Mouse (Mus musculus) heart, embryonic 13.5 days (tissue): ENCODE measurements around the gene Itga2b. TPM values are rescaled to one million over a fixed set of nuclear protein-coding genes. Genes with fewer than 3 reads are reported as not detected.

Experiments
- microRNA-seq: library from miRNA; unstranded; fragments of <30 nt; microRNA quantifications from one replicate; pipeline ENCODE4, GENCODE M21; 2016
- polyA plus RNA-seq: library from polyadenylated mRNA; unstranded; fragments of >200 nt; fragmentation: Nextera tagmentation; extraction: Ambion mirVana; gene quantifications from 2 replicates; pipeline ENCODE4 v1.2.1, GENCODE M21; 2015

The Itga2b gene
- polyA plus RNA-seq, 1 experiment from 2014 or later: 10.5 TPM

Small RNA genes lying within 50 kb of the gene (microRNA-seq; reads per million reads assigned to microRNA genes)
- not detected for gene Mir6930

Other genes with a start within 250 kb of the Itga2b start
- 82.9 and 89.4 TPM in 2 replicates for gene Hdac5, start 240.0 kb downstream of the Itga2b start, polyA plus RNA-seq
- gene BC030867, start 221.2 kb downstream of the Itga2b start, polyA plus RNA-seq: 12.3 and 13.5 TPM in 2 replicates
- 0.09 TPM in 1 of 2 replicates, not detected in the other for gene Asb16, start 201.4 kb downstream of the Itga2b start, polyA plus RNA-seq
- gene Tmub2, start 185.2 kb downstream of the Itga2b start, polyA plus RNA-seq: 36.8 and 41.2 TPM in 2 replicates
- gene Atxn7l3, start 173.5 kb downstream of the Itga2b start, polyA plus RNA-seq: 8.5 and 9.2 TPM in 2 replicates
- 51.1 and 53.1 TPM in 2 replicates for gene Ubtf, start 150.4 kb downstream of the Itga2b start, polyA plus RNA-seq
- 47.2 and 59.5 TPM in 2 replicates for gene Slc4a1, start 103.9 kb downstream of the Itga2b start, polyA plus RNA-seq
- gene Rundc3a, start 76.7 kb downstream of the Itga2b start, polyA plus RNA-seq: 1.1 and 1.7 TPM in 2 replicates
- 287 and 294 TPM in 2 replicates for gene Slc25a39, start 62.2 kb downstream of the Itga2b start, polyA plus RNA-seq
- 220 and 224 TPM in 2 replicates for gene Grn, start 39.8 kb downstream of the Itga2b start, polyA plus RNA-seq
- gene Fam171a2, start 22.4 kb downstream of the Itga2b start, polyA plus RNA-seq: 2.8 and 2.9 TPM in 2 replicates
- 36.1 and 39.0 TPM in 2 replicates for gene Gpatch8, start 86.3 kb upstream of the Itga2b start, polyA plus RNA-seq
- 10.5 and 13.8 TPM in 2 replicates for gene Gm11627, start 109.3 kb upstream of the Itga2b start, polyA plus RNA-seq
- 19.1 and 22.0 TPM in 2 replicates for gene Fzd2, start 134.3 kb upstream of the Itga2b start, polyA plus RNA-seq
- 1.2 and 1.5 TPM in 2 replicates for gene Meioc, start 193.6 kb upstream of the Itga2b start, polyA plus RNA-seq
- 31.9 and 36.1 TPM in 2 replicates for gene Ccdc43, start 227.7 kb upstream of the Itga2b start, polyA plus RNA-seq